Mouse (Mus musculus): ENCODE data around the gene Kidins220.

GRCm38 (mm10) chr12:25098561-25099312 is 124.0 kb downstream of the Kidins220 start:
- no peak for TF ChIP-seq CTCF (IDR thresholded peaks at IDR 0.05; ENCODE audit: low read depth, low read length)
- TF ChIP-seq POLR2A (IDR thresholded peaks at IDR 0.05; ENCODE audit: borderline replicate concordance, low read depth, low read length), result no peak
